Mouse (Mus musculus) CH12.LX (cell line): Measurements from ENCODE around the gene Asxl1.

Experiments used
- ELF1 ChIP-seq: IDR thresholded peaks from 2 replicates; pipeline ENCODE4 v1.6.1; 2014; ENCODE audit warnings: low read depth, mild to moderate bottlenecking, inconsistent platforms, low read length, improper control_type of control experiment
- MAFK ChIP-seq: IDR thresholded peaks from 2 replicates; pipeline ENCODE4 v1.6.1; 2011; ENCODE audit warnings: low read length, improper control_type of control experiment; ENCODE audit not compliant: insufficient replicate concordance
- MAX ChIP-seq: IDR thresholded peaks from 2 replicates; pipeline ENCODE4 v1.6.1; 2011; ENCODE audit warnings: low read length, improper control_type of control experiment
- MEF2A ChIP-seq: IDR thresholded peaks from 2 replicates; pipeline ENCODE4 v1.6.1; 2014; ENCODE audit warnings: low read depth, mild to moderate bottlenecking, inconsistent platforms, low read length, improper control_type of control experiment, borderline replicate concordance

DNA sequence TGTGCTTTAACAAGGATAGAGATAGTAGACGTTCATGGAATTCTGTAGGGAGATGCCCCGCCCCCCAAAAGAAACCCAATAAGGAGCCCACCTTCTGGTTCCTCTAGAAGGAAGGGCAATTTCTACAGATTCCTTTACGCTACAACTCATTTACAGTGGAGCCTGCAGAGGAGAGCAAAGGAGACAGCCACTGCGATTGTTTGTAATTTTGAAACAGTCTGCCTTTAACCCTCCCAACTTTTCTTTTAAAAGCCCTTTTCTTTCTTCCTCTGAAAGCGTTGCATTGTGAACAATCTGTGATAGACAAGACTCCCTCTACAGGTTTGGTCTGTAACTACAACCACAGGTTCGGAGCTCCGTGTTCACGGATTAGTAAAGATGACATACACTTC lies 100.4 kb downstream of the Asxl1 start:
- TF ChIP-seq MAFK: no peak
- no peak for TF ChIP-seq MAX
- no peak for TF ChIP-seq MEF2A
- TF ChIP-seq ELF1: no peak
